Mouse (Mus musculus) ES-E14 (cell line): ENCODE results near the gene Calm1. TPM values are rescaled to one million over a fixed set of nuclear protein-coding genes. Genes with fewer than 3 reads are reported as not detected.

Experiments used
- DNase-seq: peaks from one replicate; pipeline ENCODE4 v3.0.0-alpha.2; 2013; ENCODE audit warnings: low read depth, low spot score
- H3K27ac ChIP-seq: 2 replicates; pipeline ENCODE4 v1.5.1; 2012; ENCODE audit warnings: low read depth, mild to moderate bottlenecking, low read length, moderate library complexity, mixed read lengths; ENCODE audit not compliant: poor library complexity, insufficient read depth, severe bottlenecking
- H3K36me3 ChIP-seq: 2 replicates; pipeline ENCODE4 v1.6.1; 2012; ENCODE audit warnings: mild to moderate bottlenecking, low read length, moderate library complexity, mixed read lengths; ENCODE audit not compliant: control insufficient read depth, poor library complexity, insufficient read depth, severe bottlenecking
- H3K4me1 ChIP-seq, 2 experiments: fragments of 150-350 bp in 1 of 2; sonication (generic) in 1 of 2; 2 replicates each; pipeline ENCODE4 v1.6.1; 2012; ENCODE audit warnings: low read length in 2 of 2, mild to moderate bottlenecking in 1 of 2, mixed read lengths in 1 of 2; ENCODE audit not compliant: control insufficient read depth in 2 of 2, insufficient read depth in 2 of 2, poor library complexity in 1 of 2
- H3K4me3 ChIP-seq, 2 experiments: fragments of 150-350 bp in 1 of 2; sonication (generic) in 1 of 2; 2 replicates each; pipeline ENCODE4 v1.5.1; 2012; ENCODE audit warnings: low read length in 2 of 2, low read depth in 1 of 2, mild to moderate bottlenecking in 1 of 2, mixed read lengths in 1 of 2; ENCODE audit not compliant: insufficient read depth in 1 of 2, poor library complexity in 1 of 2, severe bottlenecking in 1 of 2
- H3K9ac ChIP-seq: 2 replicates; pipeline ENCODE4 v1.6.1; 2012; ENCODE audit warnings: low read depth, mild to moderate bottlenecking, low read length, mixed read lengths; ENCODE audit not compliant: poor library complexity, insufficient read depth, severe bottlenecking
- H3K9me3 ChIP-seq: fragments of 150-350 bp; sonication (generic); 2 replicates; pipeline ENCODE4 v1.6.1; 2012; ENCODE audit warnings: low read depth, mild to moderate bottlenecking, low read length; ENCODE audit not compliant: control insufficient read depth, insufficient read depth
- CHD2 ChIP-seq: IDR thresholded peaks from 2 replicates; pipeline ENCODE4 v1.6.1; 2014; ENCODE audit warnings: mild to moderate bottlenecking, low read depth, low read length, inconsistent platforms
- HCFC1 ChIP-seq: IDR thresholded peaks from 2 replicates; pipeline ENCODE4 v1.6.1; 2012; ENCODE audit warnings: low read length, inconsistent platforms, borderline replicate concordance; ENCODE audit not compliant: insufficient read depth
- MAFK ChIP-seq: IDR thresholded peaks from 2 replicates; pipeline ENCODE4 v1.6.1; 2014; ENCODE audit warnings: mild to moderate bottlenecking, low read depth, low read length, inconsistent platforms; ENCODE audit not compliant: insufficient read depth
- ZC3H11A ChIP-seq: IDR thresholded peaks from 2 replicates; pipeline ENCODE4 v1.6.1; 2012; ENCODE audit warnings: low read depth, mild to moderate bottlenecking, inconsistent platforms, low read length, borderline replicate concordance
- ZNF384 ChIP-seq: IDR thresholded peaks from 2 replicates; pipeline ENCODE4 v1.6.1; 2012; ENCODE audit warnings: low read depth, low read length, inconsistent platforms
- in situ Hi-C, 2 experiments: fragments of 600-800 bp; cut with MboI; formaldehyde crosslinking; loops; one replicate each; pipeline ENCODE4 v1.15.1; 2025; ENCODE audit warnings: low sequenced_read_pairs in 2 of 2, inconsistent platforms in 1 of 2; ENCODE audit not compliant: unreplicated experiment in 2 of 2
- total RNA-seq: library from RNA; depleted of rRNA; stranded (reverse); fragments of 300-350 nt; gene quantifications from 2 replicates; pipeline ENCODE4 v1.2.3, GENCODE M21; 2012; rRNA removed

Calm1 gene
- total RNA-seq, 1 experiment, result 537 TPM

- no peak overlapping the region for H3K4me3 ChIP-seq
- TF ChIP-seq ZNF384, result no peak
- no peaks in the 10 kb centered on the region for H3K36me3 ChIP-seq
- DNase-seq, result no peak
- H3K9ac ChIP-seq, result no peak overlapping the region
- no peak overlapping the region for H3K27ac ChIP-seq
- in situ Hi-C loops, result no loop called here
- no peaks in the 10 kb centered on the region; a peak in 1 of 4 replicates for H3K4me1 ChIP-seq
- H3K9me3 ChIP-seq, result no peaks in the 10 kb centered on the region
These were observed 49.9 kb downstream of the Calm1 start for GRCm38 (mm10) chr12:100249170-100249569.

DNA sequence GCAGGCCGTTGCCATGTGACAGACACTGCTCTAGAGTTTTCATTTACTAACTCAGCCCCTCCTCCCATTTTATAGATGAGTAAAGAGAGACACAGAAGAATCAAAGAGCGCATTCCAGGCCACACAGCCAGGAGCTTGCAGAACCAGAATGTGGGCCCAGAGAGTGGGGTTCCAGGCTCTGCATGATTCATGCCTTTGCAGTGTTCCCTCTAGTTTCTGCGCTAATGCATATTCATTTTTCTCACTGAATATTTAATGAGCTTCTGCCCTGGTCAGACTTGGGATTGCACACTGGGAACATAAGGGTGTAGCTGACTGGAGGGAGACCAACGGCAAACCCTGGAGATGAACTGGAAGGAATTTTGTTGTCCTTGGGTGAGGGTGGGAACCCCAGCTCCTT, 55.2 kb downstream of the Calm1 start:
- H3K4me3 ChIP-seq, result no peak overlapping the region
- no peak for DNase-seq
- peaks cover 0 to 2% of the 10 kb centered on the region in 2 experiments; a peak in 1 of 4 replicates for H3K4me1 ChIP-seq
- in situ Hi-C loops, result no loop called here
- H3K27ac ChIP-seq, result no peak overlapping the region
- TF ChIP-seq ZC3H11A, result no peak
- no peak for TF ChIP-seq MAFK
- TF ChIP-seq CHD2, result no peak
- no peak for TF ChIP-seq HCFC1
- no peak for TF ChIP-seq ZNF384
- H3K36me3 ChIP-seq, result no peaks in the 10 kb centered on the region
- no peak overlapping the region for H3K9ac ChIP-seq
- H3K9me3 ChIP-seq, result no peaks in the 10 kb centered on the region

DNA sequence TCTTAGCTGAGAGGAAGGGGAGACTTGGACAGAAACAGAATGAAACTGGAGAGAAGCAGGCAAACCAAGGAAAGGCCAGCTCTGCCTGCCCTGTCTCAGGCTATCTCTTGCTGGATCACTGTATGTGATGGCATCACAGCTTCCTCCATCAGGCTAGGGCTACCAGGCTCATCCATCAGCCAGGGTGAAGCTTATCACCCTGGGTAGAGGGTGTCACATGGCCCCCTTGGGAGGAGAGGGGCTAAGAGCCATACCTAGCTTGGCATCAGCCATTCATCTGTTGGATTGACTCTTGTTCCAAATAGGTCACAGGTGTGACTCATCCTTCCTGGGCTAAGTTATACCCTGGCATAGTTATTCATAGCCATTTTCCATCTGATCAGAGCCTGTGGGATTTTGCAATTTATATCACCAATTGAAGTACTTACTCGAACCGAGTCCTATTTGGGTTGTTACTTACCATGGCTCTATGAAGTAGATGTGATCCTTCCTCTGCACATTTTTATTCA, 56.3 kb downstream of the Calm1 start:
- in situ Hi-C loops, result no loop called here
- no peak overlapping the region for H3K27ac ChIP-seq
- TF ChIP-seq ZC3H11A, result no peak
- TF ChIP-seq HCFC1, result no peak
- TF ChIP-seq MAFK, result no peak
- TF ChIP-seq CHD2, result no peak
- no peak for TF ChIP-seq ZNF384
- H3K9me3 ChIP-seq, result no peaks in the 10 kb centered on the region
- H3K4me3 ChIP-seq, result no peak overlapping the region
- H3K36me3 ChIP-seq, result no peaks in the 10 kb centered on the region
- H3K4me1 ChIP-seq, result peaks cover 0 to 2% of the 10 kb centered on the region in 2 experiments; a peak in 1 of 4 replicates
- no peak overlapping the region for H3K9ac ChIP-seq
- DNase-seq, result no peak

DNA sequence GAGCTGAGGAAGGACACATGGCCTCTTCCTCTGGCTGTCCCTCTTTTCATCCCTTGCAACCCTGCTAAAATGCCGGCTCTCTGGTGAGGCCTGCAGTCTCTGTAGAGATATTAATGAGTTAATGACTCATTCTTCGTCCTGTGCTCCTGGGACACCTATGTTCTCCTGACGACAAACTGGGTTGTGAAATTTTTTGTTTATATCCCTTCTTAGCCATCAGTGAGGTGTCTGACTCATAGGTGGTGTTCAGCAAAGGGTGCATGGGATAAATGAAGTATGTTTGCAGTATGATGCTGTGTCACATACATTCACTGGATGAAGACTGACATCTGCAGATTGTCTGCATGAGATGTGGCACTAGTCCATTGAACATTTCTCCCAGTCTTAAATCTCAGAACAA, 58.5 kb downstream of the Calm1 start:
- no peak for TF ChIP-seq ZC3H11A
- no peak for TF ChIP-seq HCFC1
- no peak for TF ChIP-seq CHD2
- no peak for TF ChIP-seq MAFK
- TF ChIP-seq ZNF384, result no peak
- in situ Hi-C loops, result no loop called here
- Histone ChIP-seq H3K9ac (no peak overlapping the region), H3K4me1 (peaks cover 0 to 2% of the 10 kb centered on the region in 2 experiments; a peak in 1 of 4 replicates), H3K4me3 (no peak overlapping the region), H3K9me3 (no peaks in the 10 kb centered on the region), H3K27ac (no peak overlapping the region), H3K36me3 (no peaks in the 10 kb centered on the region)
- no peak for DNase-seq

Other genes with a start within 250 kb of the Calm1 start
- gene Kcnk13, start 234.9 kb upstream of the Calm1 start, total RNA-seq, result 0.16 and 0.49 TPM in 2 replicates
- gene Psmc1, start 89.3 kb upstream of the Calm1 start, total RNA-seq, result 178 and 264 TPM in 2 replicates
- gene Nrde2, start 39.8 kb upstream of the Calm1 start, total RNA-seq, result 36.4 and 41.8 TPM in 2 replicates